Mouse (Mus musculus): ENCODE measurements around the gene Olfr553.
"Not testable (repeated sequence)": the region's sequence is repeated elsewhere in the genome, so short reads cannot be mapped to it uniquely, and the experiment has no call there.

The Olfr553 gene

GRCm38 (mm10) chr7:102618118-102618517 lies at the start of gene Olfr553:
Olfr553 (minus strand) TSS chr7:102618218.
- in situ Hi-C loops (cut with MboI; ENCODE audit: low pct_unique_long_range_greater_than_20kb in 1 of 2, low sequenced_read_pairs in 2 of 2, unreplicated experiment in 1 of 2), result no loop called here

- in situ Hi-C loops (cut with MboI; ENCODE audit: low pct_unique_long_range_greater_than_20kb in 1 of 2, low sequenced_read_pairs in 2 of 2, unreplicated experiment in 1 of 2), result no loop called here
Observed at GRCm38 (mm10) chr7:102665378-102665777, 47.4 kb upstream of the Olfr553 start.

GRCm38 (mm10) chr7:102664599-102664998 lies 46.6 kb upstream of the Olfr553 start, which contains the start of gene Olfr556:
Olfr556 (plus strand) TSS chr7:102664899.
- in situ Hi-C loops (cut with MboI; ENCODE audit: low pct_unique_long_range_greater_than_20kb in 1 of 2, low sequenced_read_pairs in 2 of 2, unreplicated experiment in 1 of 2), result no loop called here

GRCm38 (mm10) chr7:102658523-102658922 lies 40.5 kb upstream of the Olfr553 start, which contains the start of gene Olfr555:
Olfr555 (plus strand) TSS chr7:102658823.
- in situ Hi-C loops (cut with MboI; ENCODE audit: low pct_unique_long_range_greater_than_20kb in 1 of 2, low sequenced_read_pairs in 2 of 2, unreplicated experiment in 1 of 2), result no loop called here

- in situ Hi-C loops (cut with MboI; ENCODE audit: low pct_unique_long_range_greater_than_20kb in 1 of 2, low sequenced_read_pairs in 2 of 2, unreplicated experiment in 1 of 2), result not testable (repeated sequence)
Observed at GRCm38 (mm10) chr7:102644945-102645344, 26.9 kb upstream of the Olfr553 start.

- in situ Hi-C loops (cut with MboI; ENCODE audit: low pct_unique_long_range_greater_than_20kb in 1 of 2, low sequenced_read_pairs in 2 of 2, unreplicated experiment in 1 of 2), result no loop called here
Observed at GRCm38 (mm10) chr7:102638132-102638531, 20.1 kb upstream of the Olfr553 start, which contains the start of gene Olfr554. Olfr554 (plus strand) TSS chr7:102638432.

- in situ Hi-C loops (cut with MboI; ENCODE audit: low pct_unique_long_range_greater_than_20kb in 1 of 2, low sequenced_read_pairs in 2 of 2, unreplicated experiment in 1 of 2), result no loop called here
Observed at GRCm38 (mm10) chr7:102636665-102637064, 18.6 kb upstream of the Olfr553 start.

- in situ Hi-C loops (cut with MboI; ENCODE audit: low pct_unique_long_range_greater_than_20kb in 1 of 2, low sequenced_read_pairs in 2 of 2, unreplicated experiment in 1 of 2), result not testable (repeated sequence)
Observed at GRCm38 (mm10) chr7:102620368-102620767, 2.4 kb upstream of the Olfr553 start.

- in situ Hi-C loops (cut with MboI; ENCODE audit: low pct_unique_long_range_greater_than_20kb in 1 of 2, low sequenced_read_pairs in 2 of 2, unreplicated experiment in 1 of 2), result no loop called here
Observed at GRCm38 (mm10) chr7:102619608-102620007, 1.6 kb upstream of the Olfr553 start.

- in situ Hi-C loops (cut with MboI; ENCODE audit: low pct_unique_long_range_greater_than_20kb in 1 of 2, low sequenced_read_pairs in 2 of 2, unreplicated experiment in 1 of 2), result no loop called here
Observed at GRCm38 (mm10) chr7:102597378-102598031, 20.5 kb downstream of the Olfr553 start, which contains the start of gene Olfr552. Olfr552 (plus strand) TSS chr7:102597770.

- in situ Hi-C loops (cut with MboI; ENCODE audit: low pct_unique_long_range_greater_than_20kb in 1 of 2, low sequenced_read_pairs in 2 of 2, unreplicated experiment in 1 of 2), result no loop called here
Observed at GRCm38 (mm10) chr7:102591786-102592185, 26.2 kb downstream of the Olfr553 start, which contains the start of gene Olfr551. Olfr551 (minus strand) TSS chr7:102591886.

GRCm38 (mm10) chr7:102575998-102576397 lies 42.0 kb downstream of the Olfr553 start:
- in situ Hi-C loops (cut with MboI; ENCODE audit: low pct_unique_long_range_greater_than_20kb in 1 of 2, low sequenced_read_pairs in 2 of 2, unreplicated experiment in 1 of 2), result no loop called here

GRCm38 (mm10) chr7:102573174-102573830 lies 44.7 kb downstream of the Olfr553 start:
- in situ Hi-C loops (cut with MboI; ENCODE audit: low pct_unique_long_range_greater_than_20kb in 1 of 2, low sequenced_read_pairs in 2 of 2, unreplicated experiment in 1 of 2), result no loop called here

GRCm38 (mm10) chr7:102571142-102571541 lies 46.9 kb downstream of the Olfr553 start, which contains the start of gene Olfr550:
Olfr550 (plus strand) TSS chr7:102571442.
- in situ Hi-C loops (cut with MboI; ENCODE audit: low pct_unique_long_range_greater_than_20kb in 1 of 2, low sequenced_read_pairs in 2 of 2, unreplicated experiment in 1 of 2), result no loop called here

- in situ Hi-C loops (cut with MboI; ENCODE audit: low pct_unique_long_range_greater_than_20kb in 1 of 2, low sequenced_read_pairs in 2 of 2, unreplicated experiment in 1 of 2), result no loop called here
Observed at GRCm38 (mm10) chr7:102566219-102566618, 51.8 kb downstream of the Olfr553 start.

GRCm38 (mm10) chr7:102564999-102565997 lies 52.7 kb downstream of the Olfr553 start, which contains the start of gene Trim21:
Trim21 (minus strand) TSS chr7:102565486.
- in situ Hi-C loops (cut with MboI; ENCODE audit: low pct_unique_long_range_greater_than_20kb in 1 of 2, low sequenced_read_pairs in 2 of 2, unreplicated experiment in 1 of 2), result no loop called here
